Mouse (Mus musculus) T-cell, adult 2 months (primary cell): ENCODE data around the gene Olfr1443.
A peak's percentile ranks its signal among the peaks of the same experiment; 100 is the strongest.
"Not testable (repeated sequence)": the region's sequence is repeated elsewhere in the genome, so short reads cannot be mapped to it uniquely, and the experiment has no call there.

Source experiments
- DNase-seq: peaks from one replicate; pipeline ENCODE4 v3.0.0; 2022; ENCODE audit warnings: low spot score

Olfr1443 gene

GRCm38 (mm10) chr19:12677812-12678211, at the start of gene Olfr1443:
Olfr1443 (plus strand) TSS chr19:12678112.
- DNase-seq: no peak

GRCm38 (mm10) chr19:12633176-12633575, 44.7 kb upstream of the Olfr1443 start, which contains the start of gene Glyat:
Glyat (plus strand) TSS chr19:12633308.
- DNase-seq: no peak

- no peak for DNase-seq
These were observed 43.7 kb upstream of the Olfr1443 start for GRCm38 (mm10) chr19:12634259-12634658.

GRCm38 (mm10) chr19:12634963-12635362, 42.9 kb upstream of the Olfr1443 start:
- no peak for DNase-seq

- DNase-seq: no peak
These were observed 41.0 kb upstream of the Olfr1443 start for GRCm38 (mm10) chr19:12636863-12637262.

- no peak for DNase-seq
These were observed 39.9 kb upstream of the Olfr1443 start for GRCm38 (mm10) chr19:12638049-12638448.

GRCm38 (mm10) chr19:12649511-12649910, 28.4 kb upstream of the Olfr1443 start:
- no peak for DNase-seq

- DNase-seq: no peak
These were observed 11.8 kb upstream of the Olfr1443 start for GRCm38 (mm10) chr19:12666156-12666555.

GRCm38 (mm10) chr19:12668601-12669000, 9.3 kb upstream of the Olfr1443 start:
- DNase-seq: not testable (repeated sequence)

- no peak for DNase-seq
These were observed 7.8 kb upstream of the Olfr1443 start, which contains the start of gene Olfr1442 for GRCm38 (mm10) chr19:12670139-12670538. Olfr1442 (plus strand) TSS chr19:12670439.

- DNase-seq: no peak
These were observed 6.9 kb upstream of the Olfr1443 start for GRCm38 (mm10) chr19:12671051-12671450.

GRCm38 (mm10) chr19:12684638-12685037, 6.7 kb downstream of the Olfr1443 start:
- no peak for DNase-seq

GRCm38 (mm10) chr19:12685231-12685630, 7.3 kb downstream of the Olfr1443 start:
- no peak for DNase-seq

GRCm38 (mm10) chr19:12695590-12695989, 17.7 kb downstream of the Olfr1443 start, which contains the start of gene Keg1:
Keg1 (plus strand) TSS chr19:12695786.
- DNase-seq: no peak

GRCm38 (mm10) chr19:12696221-12696620, 18.3 kb downstream of the Olfr1443 start:
- DNase-seq: no peak

GRCm38 (mm10) chr19:12708458-12708857, 30.5 kb downstream of the Olfr1443 start:
- DNase-seq: no peak

- no peak for DNase-seq
These were observed 31.1 kb downstream of the Olfr1443 start for GRCm38 (mm10) chr19:12708986-12709385.

GRCm38 (mm10) chr19:12719189-12719588, 41.3 kb downstream of the Olfr1443 start:
- no peak for DNase-seq

GRCm38 (mm10) chr19:12720463-12720862, 42.6 kb downstream of the Olfr1443 start:
- no peak for DNase-seq

GRCm38 (mm10) chr19:12720919-12721318, 43.0 kb downstream of the Olfr1443 start:
- not testable (repeated sequence) for DNase-seq

GRCm38 (mm10) chr19:12721596-12721995, 43.7 kb downstream of the Olfr1443 start:
- not testable (repeated sequence) for DNase-seq

GRCm38 (mm10) chr19:12722308-12722707, 44.4 kb downstream of the Olfr1443 start:
- DNase-seq: peak; percentile 5

- DNase-seq: no peak
These were observed 47.9 kb downstream of the Olfr1443 start for GRCm38 (mm10) chr19:12725851-12726250.

GRCm38 (mm10) chr19:12731036-12731435, 53.1 kb downstream of the Olfr1443 start:
- no peak for DNase-seq
